Mouse (Mus musculus) lung, postnatal 36 days (tissue): ENCODE data around the gene Akr1c20.

Source experiments
- DNase-seq: peaks from one replicate; pipeline ENCODE4 v3.0.0; 2022; ENCODE audit warnings: mixed read lengths

Akr1c20 gene

GRCm38 (mm10) chr13:4523201-4523838 lies at the start of gene Akr1c20:
Akr1c20 (minus strand) TSS chr13:4523345.
- no peak for DNase-seq

- DNase-seq, result no peak
These were observed 42.9 kb upstream of the Akr1c20 start for GRCm38 (mm10) chr13:4565996-4566395.

GRCm38 (mm10) chr13:4560500-4560899 lies 37.4 kb upstream of the Akr1c20 start:
- no peak for DNase-seq

- no peak for DNase-seq
These were observed 36.0 kb upstream of the Akr1c20 start for GRCm38 (mm10) chr13:4559143-4559542.

GRCm38 (mm10) chr13:4514811-4515210 lies 8.3 kb downstream of the Akr1c20 start:
- no peak for DNase-seq

- DNase-seq, result no peak
These were observed 55.2 kb downstream of the Akr1c20 start for GRCm38 (mm10) chr13:4467896-4468295.

- no peak for DNase-seq
These were observed 57.5 kb downstream of the Akr1c20 start for GRCm38 (mm10) chr13:4465641-4466040.
